Mouse (Mus musculus) liver, adult 2 months (tissue): Measurements from ENCODE around the gene Ganc.

Experiments used
- CTCF ChIP-seq: fragments of 200-500 bp; IDR thresholded peaks from 2 replicates; pipeline ENCODE4 v1.5.1; 2011; ENCODE audit warnings: low read depth, low read length, control low read depth
- POLR2A ChIP-seq: fragments of 200-500 bp; IDR thresholded peaks from 2 replicates; pipeline ENCODE4 v1.6.1; 2011; ENCODE audit warnings: low read length, control low read depth; ENCODE audit not compliant: insufficient read depth; ENCODE audit errors: extremely low read depth

- TF ChIP-seq CTCF (no peak), POLR2A (no peak)
Measured at GRCm38 (mm10) chr2:120403653-120403985, at the start of gene Ganc.
